Mouse (Mus musculus) erythroblast, embryonic 14.5 days (primary cell): ENCODE data around the gene Xpnpep1. TPM values are rescaled to one million over a fixed set of nuclear protein-coding genes. Genes with fewer than 3 reads are reported as not detected.

ENCODE experiments used
- H3K27me3 ChIP-seq: 2 replicates; pipeline ENCODE4 v1.6.1; 2012; ENCODE audit warnings: inconsistent platforms; ENCODE audit not compliant: control insufficient read depth
- H3K36me3 ChIP-seq: 2 replicates; pipeline ENCODE4 v1.6.1; 2012; ENCODE audit warnings: mild to moderate bottlenecking, inconsistent platforms; ENCODE audit not compliant: control insufficient read depth
- H3K4me1 ChIP-seq: 2 replicates; pipeline ENCODE4 v1.6.1; 2012; ENCODE audit warnings: inconsistent platforms; ENCODE audit not compliant: control insufficient read depth
- H3K4me3 ChIP-seq: replicated peaks from 2 replicates; pipeline ENCODE3; 2012; ENCODE audit warnings: moderate library complexity, mild to moderate bottlenecking, inconsistent platforms
- H3K9me3 ChIP-seq: 2 replicates; pipeline ENCODE4 v1.6.1; 2012; ENCODE audit warnings: low read length, inconsistent platforms, mixed read lengths; ENCODE audit not compliant: control insufficient read depth
- GATA1 ChIP-seq: IDR thresholded peaks from 2 replicates; pipeline ENCODE4 v1.6.1; 2012; ENCODE audit warnings: low read length, inconsistent platforms, mixed read lengths
- TAL1 ChIP-seq: IDR thresholded peaks from 3 replicates; pipeline ENCODE4 v1.6.1; 2012; ENCODE audit warnings: low read length, inconsistent platforms, mixed read lengths
- polyA plus RNA-seq: library from polyadenylated mRNA; stranded (reverse); fragments of >175 nt; gene quantifications from 2 replicates; pipeline ENCODE4 v1.2.3, GENCODE M21; 2012

The Xpnpep1 gene
- 5.7 and 8.0 TPM in 2 replicates for polyA plus RNA-seq

DNA sequence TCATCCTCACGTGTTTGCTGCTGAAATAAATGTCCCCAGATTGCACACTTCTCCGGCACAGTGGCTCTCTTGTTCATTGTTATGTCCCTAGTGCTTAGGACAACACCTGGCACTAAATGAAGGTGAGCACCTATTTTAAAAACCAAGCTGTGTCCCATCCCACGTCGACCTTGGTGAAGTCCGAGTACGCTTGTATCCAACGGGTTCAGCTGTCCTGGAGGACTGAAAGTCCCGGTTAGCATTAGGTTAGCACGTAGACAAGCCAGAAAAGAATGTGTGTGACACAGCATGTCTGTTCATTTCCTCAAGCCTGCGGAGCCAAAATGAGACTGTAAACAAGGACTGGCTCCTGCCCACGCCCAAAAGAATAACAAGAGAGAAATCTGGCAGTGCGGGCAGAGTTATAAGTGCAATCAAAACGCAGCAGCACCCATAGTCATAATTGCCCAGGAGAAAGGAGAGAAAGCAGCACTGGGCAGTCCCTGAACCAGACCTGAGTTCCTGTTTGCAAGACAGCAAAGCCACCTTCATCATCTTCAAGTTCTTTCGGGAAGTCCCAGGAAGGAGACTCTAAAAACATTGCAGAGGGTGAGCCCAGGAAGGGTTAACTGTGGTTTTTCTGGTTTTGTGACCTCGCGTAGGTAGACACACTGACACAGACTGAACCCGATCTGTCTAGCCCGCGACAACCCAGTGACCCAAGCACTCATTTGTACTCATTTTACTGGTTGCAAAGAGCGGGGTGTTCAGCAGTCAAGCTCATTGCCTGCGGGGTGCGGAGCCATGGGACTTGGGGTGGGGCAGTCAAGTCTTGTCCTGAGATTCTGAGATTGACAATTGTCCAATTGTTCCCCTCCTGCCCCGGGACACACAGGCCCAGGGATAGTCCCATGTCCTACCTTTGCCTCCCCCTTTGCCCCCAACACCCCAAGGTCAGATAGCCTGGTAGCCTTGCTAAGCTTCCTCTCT lies at the start of gene Xpnpep1:
TSS of gene Xpnpep1 (minus strand) at position 51 of the 969 bp plus-strand sequence.
- no peaks in the 10 kb centered on the region for H3K27me3 ChIP-seq
- no peaks in the 10 kb centered on the region for H3K9me3 ChIP-seq
- TF ChIP-seq TAL1 = no peak
- no peak for TF ChIP-seq GATA1
- peaks cover 50% of the 10 kb centered on the region for H3K4me1 ChIP-seq
- peaks cover 14% of the 10 kb centered on the region for H3K36me3 ChIP-seq
- peak within 1 kb of the TSS; percentile 76 for H3K4me3 ChIP-seq

DNA sequence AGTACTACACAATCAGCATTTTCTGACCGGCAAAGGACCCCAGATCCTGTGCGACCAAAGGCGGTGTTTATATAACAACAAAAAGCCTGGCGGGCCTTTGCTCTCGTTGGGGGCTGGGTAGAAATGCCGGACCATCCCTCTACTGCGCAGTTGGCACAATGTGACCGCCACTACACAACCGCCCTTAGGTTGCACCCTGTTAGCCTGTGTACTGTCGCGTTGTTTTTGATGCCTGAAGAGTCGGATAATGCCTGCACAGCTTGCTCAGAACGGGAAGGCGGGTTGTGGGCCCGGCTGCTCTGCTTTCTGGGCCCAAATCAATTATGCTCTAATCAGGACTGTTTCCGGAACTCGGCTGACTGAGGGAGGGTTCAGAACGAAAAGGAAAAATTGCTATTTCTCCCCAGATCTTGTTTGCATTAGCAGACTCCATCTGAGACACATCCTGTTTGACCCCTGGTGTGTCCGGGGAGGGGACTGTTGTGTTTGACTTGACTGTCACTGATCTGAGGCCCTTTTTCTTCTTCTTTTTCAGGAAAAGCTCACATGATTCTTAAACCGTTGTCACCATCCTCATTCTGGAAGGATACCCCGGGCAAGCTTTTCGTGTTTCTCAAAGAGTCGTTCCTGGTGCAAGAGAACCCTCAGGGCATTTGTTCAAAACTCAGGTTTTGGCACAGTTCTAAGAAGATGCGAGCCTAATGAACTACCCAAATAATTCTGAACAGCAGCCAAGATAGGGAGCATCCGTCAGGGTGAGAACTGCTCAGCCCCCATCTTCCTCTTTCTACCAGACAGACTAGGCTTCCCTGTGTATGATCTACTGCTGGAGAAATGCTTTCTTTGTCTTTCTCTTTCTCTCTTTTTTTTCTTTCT lies 47.5 kb upstream of the Xpnpep1 start:
- TF ChIP-seq TAL1 (no peak), GATA1 (no peak)
- Histone ChIP-seq H3K27me3 (peaks cover 15% of the 10 kb centered on the region), H3K9me3 (no peaks in the 10 kb centered on the region; the same call in 1 of the 2 replicates), H3K4me3 (no peak overlapping the region), H3K4me1 (peaks cover 12% of the 10 kb centered on the region), H3K36me3 (no peaks in the 10 kb centered on the region)

DNA sequence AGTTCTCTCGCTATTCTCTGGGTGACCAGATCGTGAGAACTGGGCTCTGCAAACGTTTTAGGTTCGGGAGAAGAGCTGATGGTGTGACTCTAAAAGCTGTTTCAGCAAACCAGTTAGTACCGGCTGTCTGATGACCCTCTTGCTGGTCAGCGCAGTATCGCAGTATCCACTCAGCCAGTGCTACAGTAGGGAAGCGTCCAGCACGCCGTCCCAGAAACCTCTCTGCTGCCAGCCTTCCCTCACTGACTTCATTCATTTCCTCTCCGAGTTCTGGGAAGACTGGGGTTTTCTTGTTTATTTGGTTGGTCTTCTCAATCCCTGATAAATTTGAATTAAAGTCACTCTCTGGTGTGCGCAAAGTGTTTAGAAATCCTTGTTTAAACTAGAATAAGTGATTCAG lies 46.8 kb upstream of the Xpnpep1 start:
- Histone ChIP-seq H3K4me3 (no peak overlapping the region), H3K9me3 (no peaks in the 10 kb centered on the region; the same call in 1 of the 2 replicates)

DNA sequence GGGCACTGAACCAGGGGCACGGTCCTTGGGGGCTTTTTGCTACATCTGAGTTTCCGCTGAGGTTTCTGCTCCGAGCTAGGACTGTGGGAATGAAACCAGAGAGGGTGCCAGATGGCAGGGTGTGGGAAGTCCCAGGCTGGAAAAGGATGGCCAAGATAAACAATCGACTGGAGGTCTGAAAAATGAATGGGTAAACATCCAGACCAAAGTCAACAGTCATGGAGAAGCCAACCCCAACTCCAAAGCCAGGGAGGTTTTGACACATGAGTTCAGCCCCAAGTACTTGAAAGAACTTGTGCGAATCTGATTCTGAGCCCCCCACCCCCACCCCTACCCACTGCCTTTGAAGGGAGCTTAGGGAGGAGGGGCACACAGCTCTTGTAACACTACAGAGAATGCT lies 44.7 kb upstream of the Xpnpep1 start:
- H3K4me1 ChIP-seq = no peaks in the 10 kb centered on the region
- H3K9me3 ChIP-seq = no peaks in the 10 kb centered on the region; the same call in 1 of the 2 replicates
- no peak overlapping the region for H3K4me3 ChIP-seq
- no peak for TF ChIP-seq GATA1
- no peak for TF ChIP-seq TAL1
- H3K27me3 ChIP-seq = peaks cover 21% of the 10 kb centered on the region
- no peaks in the 10 kb centered on the region for H3K36me3 ChIP-seq

More for the DNA sequence above, 46.8 kb upstream of the Xpnpep1 start:
- peaks cover 15% of the 10 kb centered on the region for H3K27me3 ChIP-seq
- H3K36me3 ChIP-seq = no peaks in the 10 kb centered on the region
- TF ChIP-seq GATA1 = no peak
- TF ChIP-seq TAL1 = no peak
- H3K4me1 ChIP-seq = peaks cover 6% of the 10 kb centered on the region; the same call in 1 of the 2 replicates

DNA sequence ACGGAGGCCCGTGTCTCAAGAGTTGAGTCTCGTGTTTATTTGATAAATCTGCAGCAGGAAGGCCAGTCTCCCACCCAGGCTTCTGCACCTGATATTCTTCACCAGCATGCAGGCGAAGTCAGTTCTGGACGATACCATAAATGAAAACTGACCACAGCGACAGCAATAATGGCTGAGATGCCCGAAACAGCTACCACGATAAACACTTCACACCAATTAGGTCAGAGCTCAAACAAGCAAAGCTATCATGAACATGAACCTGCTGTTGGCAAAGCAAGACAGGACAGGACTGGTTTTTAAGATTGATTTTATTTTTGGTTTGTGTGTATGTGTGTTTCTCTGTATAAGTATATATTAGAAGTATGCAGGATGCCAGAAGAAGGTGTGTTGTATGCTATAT lies 42.8 kb upstream of the Xpnpep1 start:
- TF ChIP-seq GATA1 = no peak
- no peak for TF ChIP-seq TAL1
- no peaks in the 10 kb centered on the region; the same call in 1 of the 2 replicates for H3K9me3 ChIP-seq
- H3K4me1 ChIP-seq = no peaks in the 10 kb centered on the region
- no peak overlapping the region for H3K4me3 ChIP-seq
- peaks cover 21% of the 10 kb centered on the region for H3K27me3 ChIP-seq
- no peaks in the 10 kb centered on the region for H3K36me3 ChIP-seq

DNA sequence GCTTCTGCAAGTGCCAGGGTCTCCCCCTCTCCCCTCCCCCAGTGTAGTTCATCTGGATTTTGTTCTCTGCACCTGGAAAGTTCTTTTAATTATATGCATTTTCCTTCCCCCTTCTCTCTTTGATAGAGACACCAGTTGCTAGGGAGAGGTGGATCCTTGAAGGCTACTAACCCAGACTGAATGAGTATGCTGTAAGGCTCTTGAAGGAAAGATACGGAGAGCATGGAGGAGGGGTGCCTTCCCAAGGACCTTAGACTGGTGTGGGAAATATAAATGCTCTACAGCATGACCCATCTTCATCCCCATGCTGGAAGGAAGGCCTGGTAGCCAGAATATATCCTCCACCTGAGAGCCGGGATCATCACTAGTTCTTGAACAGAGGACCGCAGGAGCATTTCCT lies 41.3 kb upstream of the Xpnpep1 start:
- H3K4me1 ChIP-seq = no peaks in the 10 kb centered on the region
- H3K9me3 ChIP-seq = no peaks in the 10 kb centered on the region; the same call in 1 of the 2 replicates

DNA sequence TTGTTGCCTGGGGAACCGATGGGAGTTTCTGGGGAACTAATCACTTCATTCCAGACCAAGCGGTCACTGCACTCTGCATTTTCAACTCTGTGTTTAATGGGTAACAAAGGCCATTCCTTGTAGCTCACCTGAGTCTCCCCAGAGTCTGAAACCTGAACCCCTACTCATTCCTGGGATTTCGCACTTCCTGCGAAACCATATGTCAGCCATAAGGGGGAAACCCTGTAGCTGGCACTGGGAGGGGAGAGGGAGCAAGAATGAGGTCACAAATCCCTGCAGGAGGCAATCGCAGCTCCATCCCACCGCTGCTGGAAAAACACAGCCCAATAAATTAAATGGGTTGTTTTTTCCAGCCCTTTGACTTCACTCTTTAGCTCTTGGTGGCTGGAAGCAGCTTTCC lies 40.9 kb upstream of the Xpnpep1 start:
- no peaks in the 10 kb centered on the region for H3K4me1 ChIP-seq
- no peak overlapping the region for H3K4me3 ChIP-seq
- H3K36me3 ChIP-seq = no peaks in the 10 kb centered on the region
- H3K9me3 ChIP-seq = no peaks in the 10 kb centered on the region; the same call in 1 of the 2 replicates
- TF ChIP-seq GATA1 (no peak), TAL1 (no peak)
- H3K27me3 ChIP-seq = peaks cover 6% of the 10 kb centered on the region

More for the DNA sequence above, 41.3 kb upstream of the Xpnpep1 start:
- no peaks in the 10 kb centered on the region for H3K36me3 ChIP-seq
- TF ChIP-seq TAL1 = no peak
- no peak for TF ChIP-seq GATA1
- no peak overlapping the region for H3K4me3 ChIP-seq
- H3K27me3 ChIP-seq = peaks cover 10% of the 10 kb centered on the region

DNA sequence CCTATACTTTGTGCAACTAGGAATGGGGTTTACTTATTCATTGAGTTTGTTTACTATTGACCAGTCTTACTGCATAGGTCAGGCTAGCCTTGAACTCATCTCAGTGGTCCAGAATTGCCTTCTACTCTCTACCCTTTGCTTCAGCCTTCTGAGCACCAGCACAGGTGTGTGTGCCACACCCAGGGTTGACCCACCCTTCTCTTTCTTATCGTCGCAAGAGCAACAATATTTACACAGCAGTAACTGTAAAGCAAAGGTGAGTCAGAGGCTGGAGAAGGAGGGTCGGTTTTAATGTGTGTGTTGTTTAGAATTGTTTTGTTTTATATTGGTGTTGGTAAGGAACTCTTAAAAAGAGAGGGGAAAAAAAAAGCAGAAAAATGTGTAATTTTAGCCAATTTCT lies 40.5 kb upstream of the Xpnpep1 start:
- Histone ChIP-seq H3K36me3 (no peaks in the 10 kb centered on the region), H3K27me3 (peaks cover 6% of the 10 kb centered on the region), H3K4me1 (no peaks in the 10 kb centered on the region), H3K9me3 (no peaks in the 10 kb centered on the region; the same call in 1 of the 2 replicates), H3K4me3 (no peak overlapping the region)
- TF ChIP-seq GATA1 (no peak), TAL1 (no peak)

DNA sequence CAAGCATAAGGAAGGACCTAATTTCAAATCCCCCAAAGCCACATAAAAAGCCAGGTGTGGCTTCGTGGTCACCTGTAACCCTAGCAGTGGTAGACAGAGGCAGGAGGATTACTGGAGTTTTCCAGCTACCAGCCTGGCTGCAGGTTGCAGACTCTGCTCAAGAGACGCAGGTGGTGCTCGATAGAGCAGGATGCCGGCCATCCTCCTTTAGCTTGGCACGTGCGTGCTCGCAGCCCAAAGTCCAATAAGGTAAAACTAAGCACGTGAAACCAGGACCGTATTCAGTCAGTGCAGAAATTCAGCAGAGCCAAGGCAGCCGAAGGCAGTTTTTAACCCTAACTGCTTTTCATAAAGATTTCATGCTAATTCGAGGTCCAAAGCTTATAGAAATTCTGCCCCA lies 40.0 kb upstream of the Xpnpep1 start:
- TF ChIP-seq GATA1 (no peak), TAL1 (no peak)
- H3K36me3 ChIP-seq = no peaks in the 10 kb centered on the region
- peaks cover 6% of the 10 kb centered on the region for H3K27me3 ChIP-seq

More for the DNA sequence above, 40.0 kb upstream of the Xpnpep1 start:
- no peak overlapping the region for H3K4me3 ChIP-seq
- no peaks in the 10 kb centered on the region for H3K4me1 ChIP-seq
- H3K9me3 ChIP-seq = no peaks in the 10 kb centered on the region; the same call in 1 of the 2 replicates
